7 mouse cellular contexts compared by ENCODE assay signal in the genomic region with DNA sequence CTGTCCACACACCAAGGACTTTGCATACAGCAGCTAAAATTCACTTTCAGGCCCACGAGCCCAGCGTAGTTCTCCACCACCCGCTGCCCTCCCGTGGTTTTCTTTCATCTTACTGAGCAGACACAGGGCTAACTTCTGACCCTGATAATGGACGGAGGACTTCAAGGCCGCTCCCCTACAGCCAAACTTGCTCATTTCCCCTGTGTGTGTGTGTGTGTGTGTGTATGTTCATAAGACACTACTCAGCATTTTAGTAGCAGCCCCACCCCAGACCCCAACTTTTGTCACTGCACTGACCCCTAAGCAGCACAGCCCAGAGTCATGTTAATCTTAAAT. TPM values are rescaled to one million over a fixed set of nuclear protein-coding genes. Genes with fewer than 3 reads are reported as not detected.
DNase-seq lines count a peak whose midpoint lies in the region; ATAC-seq and TF ChIP-seq lines count a peak whose summit lies in the region.

Gene Tmem150c (minus strand): TSS at position 171 of the 336 bp plus-strand sequence.

- ATAC-seq in intestine, embryonic 15.5 days, result no peak

- H3K9ac ChIP-seq in intestine, embryonic 15.5 days, result peak within 1 kb of the TSS; percentile 58

- H3K27ac ChIP-seq in embryonic fibroblast, embryonic 13.5 days (ENCODE audit: insufficient read depth, low read length), result no peak within 1 kb of the TSS
- no peak within 1 kb of the TSS for H3K27ac ChIP-seq in intestine, embryonic 15.5 days
- peak within 1 kb of the TSS; percentile 89 for H3K27ac ChIP-seq in midbrain, embryonic 10.5 days (replicated peaks)

- peaks cover 10% of the 10 kb centered on the region; the same call in 1 of the 2 replicates for H3K27me3 ChIP-seq in intestine, embryonic 15.5 days (replicated peaks)
- peaks cover 57% of the 10 kb centered on the region for H3K27me3 ChIP-seq in midbrain, embryonic 10.5 days (ENCODE audit: low read depth, poor library complexity, severe bottlenecking)

- peak within 1 kb of the TSS; percentile 57 for H3K4me3 ChIP-seq in lung, adult 2 months (replicated peaks; ENCODE audit: extremely low read depth, low read depth, low read length)
- peak within 1 kb of the TSS; percentile 33 for H3K4me3 ChIP-seq in embryonic fibroblast, embryonic 13.5 days (ENCODE audit: insufficient read depth, low read length)
- peak within 1 kb of the TSS; percentile 75 for H3K4me3 ChIP-seq in intestine, embryonic 15.5 days (replicated peaks)
- H3K4me3 ChIP-seq in midbrain, embryonic 10.5 days, result peak within 1 kb of the TSS; percentile 87

- no peaks in the 10 kb centered on the region for H3K36me3 ChIP-seq in intestine, embryonic 15.5 days
- H3K36me3 ChIP-seq in midbrain, embryonic 10.5 days, result no peaks in the 10 kb centered on the region

- 20% methylated on average over 6 of the region's 6 CpGs for WGBS in lung, adult 2 months
- WGBS in intestine, embryonic 15.5 days, result 20% methylated on average over 6 of the region's 6 CpGs
- 4% methylated on average over 6 of the region's 6 CpGs for WGBS in midbrain, embryonic 10.5 days

- H3K4me1 ChIP-seq in lung, adult 2 months (ENCODE audit: control insufficient read depth, insufficient read depth, low read length), result 0 out of 2 replicates have a peak, but pooled peaks cover 6% of the 10 kb centered on the region
- no peaks in the 10 kb centered on the region for H3K4me1 ChIP-seq in embryonic fibroblast, embryonic 13.5 days (ENCODE audit: control insufficient read depth, insufficient read depth, low read length)
- 0 out of 2 replicates have a peak, but pooled peaks cover 3% of the 10 kb centered on the region for H3K4me1 ChIP-seq in intestine, embryonic 15.5 days (replicated peaks)
- peaks cover 21% of the 10 kb centered on the region for H3K4me1 ChIP-seq in midbrain, embryonic 10.5 days

- no peak for TF ChIP-seq CTCF in lung, adult 2 months (IDR thresholded peaks at IDR 0.05; ENCODE audit: insufficient read depth, low read length)
- no peak for TF ChIP-seq CTCF in embryonic fibroblast, embryonic 13.5 days (IDR thresholded peaks at IDR 0.05; ENCODE audit: borderline replicate concordance, insufficient read depth, low read length)

- no peak for TF ChIP-seq POLR2A in lung, adult 2 months (IDR thresholded peaks at IDR 0.05; ENCODE audit: borderline replicate concordance, extremely low read depth, low read depth, low read length)
- no peak for TF ChIP-seq POLR2A in embryonic fibroblast, embryonic 13.5 days (IDR thresholded peaks at IDR 0.05; ENCODE audit: low read depth, low read length)

- peak within 1 kb of the TSS; percentile 99 for H3K4me2 ChIP-seq in intestine, embryonic 15.5 days (replicated peaks)

- no peaks in the 10 kb centered on the region for H3K9me3 ChIP-seq in intestine, embryonic 15.5 days
- no peaks in the 10 kb centered on the region for H3K9me3 ChIP-seq in midbrain, embryonic 10.5 days (replicated peaks)

- DNase-seq in lung, adult 2 months, result no peak
- no peak for DNase-seq in lung, adult 18-20 months
- DNase-seq in midbrain, embryonic 10.5 days (ENCODE audit: low spot score), result no peak
- DNase-seq in cerebellum, postnatal 36 days, result no peak
- DNase-seq in kidney, postnatal 10 days, result no peak

RNA-seq across cellular contexts. Expression of gene Tmem150c, which starts in this region (rescaled TPM):
- polyA plus RNA-seq in lung, adult 2 months (2012; rRNA removed), result 2.2 and 2.8 TPM in 2 replicates
- polyA plus RNA-seq in embryonic fibroblast, embryonic 13.5 days (2011; ENCODE audit: insufficient read length, low read depth, missing spikeins), result not detected in 2 replicates
- polyA plus RNA-seq in intestine, embryonic 15.5 days (2015; fragmentation: Nextera tagmentation; extraction: Ambion mirVana), result 2.3 and 2.5 TPM in 2 replicates
- 3.6 and 3.8 TPM in 2 replicates for polyA plus RNA-seq in midbrain, embryonic 10.5 days (2016; fragmentation: Nextera tagmentation; extraction: Ambion mirVana)

Comparison
In these comparisons a context has a peak if more than half of its experiments do, and no peak if none do; other contexts are left out.
1. H3K4me3 ChIP-seq: peak in every context shown above with its lines; median percentile 87 in midbrain, embryonic 10.5 days; 75 in intestine, embryonic 15.5 days; 57 in lung, adult 2 months; 33 in embryonic fibroblast, embryonic 13.5 days.